Mouse (Mus musculus) G1E (cell line): Measurements from ENCODE around the gene Micall1.

Source experiments
- CTCF ChIP-seq: IDR thresholded peaks from 2 replicates; pipeline ENCODE4 v1.5.1; 2012; ENCODE audit warnings: low read depth, low read length, inconsistent platforms, mixed read lengths
- TAL1 ChIP-seq: conservative IDR thresholded peaks from 2 replicates; pipeline ENCODE4 v1.6.1; 2012; ENCODE audit warnings: low read depth, low read length, inconsistent platforms, mixed read lengths

GRCm38 (mm10) chr15:79185213-79185612, 76.5 kb downstream of the Micall1 start:
- no peak for TF ChIP-seq CTCF
- TF ChIP-seq TAL1: no peak
